Mouse (Mus musculus): ENCODE data around the gene Cep295.
"Not testable (repeated sequence)": the region's sequence is repeated elsewhere in the genome, so short reads cannot be mapped to it uniquely, and the experiment has no call there.

Cep295 gene

DNA sequence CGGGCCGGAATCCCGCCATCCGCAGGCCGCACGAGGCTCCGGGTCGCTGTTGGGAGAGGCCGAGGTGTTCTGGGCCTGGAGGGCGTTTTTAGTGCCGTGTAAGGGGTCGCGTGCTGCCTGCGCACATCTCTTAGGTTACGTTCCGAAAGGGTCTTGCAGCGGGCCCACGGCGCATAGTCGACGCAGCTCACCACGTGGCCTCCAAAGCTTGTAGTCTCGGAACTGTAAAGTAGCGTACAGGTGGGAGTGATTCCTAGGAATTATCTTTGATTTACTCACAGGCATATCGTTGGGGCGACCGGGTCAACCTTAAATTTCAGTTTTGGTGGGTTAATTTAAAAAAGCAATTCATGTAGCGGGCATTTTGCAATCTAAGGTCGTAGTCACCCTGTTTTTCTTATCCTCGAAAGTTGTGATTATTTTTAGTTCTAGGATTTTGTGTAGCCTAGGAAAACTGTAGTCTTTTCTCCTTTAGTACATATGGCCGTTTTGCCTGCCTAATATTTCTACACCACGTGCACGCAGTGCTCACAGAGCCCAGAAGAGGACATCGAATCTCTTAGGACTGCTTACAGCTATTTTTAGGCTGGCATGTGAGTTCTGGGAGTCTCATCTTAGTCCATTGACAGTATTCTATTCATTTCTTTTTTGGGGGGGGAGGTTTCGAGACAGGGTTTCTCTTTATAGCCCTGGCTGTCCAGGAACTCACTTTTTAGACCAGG lies 51.0 kb downstream of the Cep295 start, which contains the start of gene 4931406C07Rik:
Gene 4931406C07Rik (minus strand): TSS at position 51 of the 722 bp plus-strand sequence.
- DNase-seq (ENCODE audit: low spot score) = no peak

DNA sequence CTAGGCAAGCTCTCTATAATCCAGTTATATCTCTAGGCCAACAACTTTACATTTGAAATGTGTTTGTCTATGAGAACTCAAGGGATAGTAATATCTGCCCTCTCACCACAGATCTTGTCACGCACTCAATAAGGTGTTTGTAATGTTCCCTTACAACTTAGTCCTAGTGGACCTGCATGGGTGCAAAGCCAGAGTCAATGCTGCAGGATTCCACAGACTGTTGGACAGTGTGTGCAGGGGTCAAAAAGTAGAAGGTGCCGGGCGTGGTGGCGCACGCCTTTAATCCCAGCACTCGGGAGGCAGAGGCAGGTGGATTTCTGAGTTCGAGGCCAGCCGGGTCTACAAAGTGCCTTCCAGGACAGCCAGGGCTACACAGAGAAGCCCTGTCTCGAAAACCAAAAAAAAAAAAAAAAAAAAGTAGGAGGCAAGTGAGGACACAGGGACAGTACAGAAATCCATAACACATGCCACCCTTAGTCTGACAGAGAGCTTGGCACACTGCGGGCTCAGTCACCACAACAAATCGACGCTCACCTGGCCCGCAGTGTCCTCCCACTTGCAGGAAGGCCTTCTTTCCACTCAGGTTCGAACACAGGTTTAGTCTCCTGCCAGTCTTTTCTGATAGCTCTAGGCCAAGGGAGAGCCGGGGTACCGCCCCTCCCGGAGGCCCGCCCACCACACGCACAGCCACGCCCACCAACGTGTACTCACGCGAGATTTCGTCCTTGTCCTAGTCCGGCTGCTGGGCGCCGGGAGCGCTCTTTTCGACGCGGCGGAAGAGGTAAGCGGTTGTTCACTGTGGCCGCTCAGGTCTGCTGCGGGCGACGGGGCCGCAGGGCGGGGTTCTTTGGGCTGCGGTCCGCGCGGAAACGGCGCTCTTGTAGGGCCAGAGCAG lies 51.8 kb downstream of the Cep295 start, which contains the start of gene Taf1d:
Gene Taf1d (plus strand): TSS at position 712 of the 895 bp plus-strand sequence.
- DNase-seq (ENCODE audit: low spot score) = peak; percentile 94

DNA sequence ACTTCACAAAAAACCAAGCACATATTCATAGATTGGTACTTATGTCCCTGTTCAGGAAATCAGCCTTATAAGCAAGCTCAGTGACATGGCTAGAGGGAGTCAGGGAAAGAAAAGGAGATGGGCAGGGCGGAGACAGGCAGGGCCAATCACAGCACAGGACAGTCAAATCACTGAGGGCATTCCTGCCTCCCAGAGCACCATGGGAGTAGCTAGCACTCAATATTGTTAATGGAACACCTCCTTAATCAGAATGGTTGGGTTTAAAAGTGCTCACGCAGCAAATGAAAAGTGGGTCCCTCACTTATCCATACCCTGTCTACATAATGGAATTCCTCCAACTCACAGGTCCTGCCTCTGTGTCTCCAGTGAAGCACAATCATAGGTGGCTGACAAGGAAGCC lies 54.7 kb downstream of the Cep295 start:
- no peak for DNase-seq (ENCODE audit: low spot score)

DNA sequence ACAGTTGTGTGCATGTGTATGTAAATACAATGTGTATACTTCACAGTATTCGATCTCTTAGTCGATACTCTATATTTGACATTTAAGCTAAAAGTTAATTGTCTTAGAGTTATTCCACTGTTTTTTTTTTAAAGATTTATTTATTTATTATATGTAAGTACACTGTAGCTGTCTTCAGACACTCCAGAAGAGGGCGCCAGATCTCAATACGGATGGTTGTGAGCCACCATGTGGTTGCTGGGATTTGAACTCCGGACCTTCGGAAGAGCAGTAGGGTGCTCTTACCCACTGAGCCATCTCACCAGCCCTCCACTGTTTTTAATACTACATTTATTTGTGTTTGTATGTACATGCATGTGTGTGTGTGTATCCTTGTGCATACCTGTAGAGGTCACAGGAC lies 55.6 kb downstream of the Cep295 start:
- DNase-seq (ENCODE audit: low spot score) = not testable (repeated sequence)

DNA sequence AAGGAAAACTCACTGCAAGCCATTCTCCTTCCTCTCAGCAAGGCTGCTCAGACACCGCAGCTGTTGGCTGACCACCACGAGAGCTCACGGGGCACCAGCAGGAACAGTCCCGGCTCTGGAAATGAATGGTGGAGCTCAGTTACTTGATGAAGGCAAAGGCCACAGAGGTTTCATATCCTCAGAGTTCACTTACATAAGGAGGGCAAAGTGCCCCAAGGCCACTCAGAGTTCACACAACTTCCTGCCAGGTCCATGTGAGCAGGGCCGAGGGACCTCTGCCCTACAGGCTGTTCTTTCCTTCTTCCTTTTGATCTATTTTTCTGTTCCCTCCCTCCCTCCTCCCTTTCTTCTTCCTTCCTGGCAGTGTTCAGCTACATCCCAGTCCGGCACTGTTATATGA lies 56.2 kb downstream of the Cep295 start:
- peak; percentile 30 for DNase-seq (ENCODE audit: low spot score)

DNA sequence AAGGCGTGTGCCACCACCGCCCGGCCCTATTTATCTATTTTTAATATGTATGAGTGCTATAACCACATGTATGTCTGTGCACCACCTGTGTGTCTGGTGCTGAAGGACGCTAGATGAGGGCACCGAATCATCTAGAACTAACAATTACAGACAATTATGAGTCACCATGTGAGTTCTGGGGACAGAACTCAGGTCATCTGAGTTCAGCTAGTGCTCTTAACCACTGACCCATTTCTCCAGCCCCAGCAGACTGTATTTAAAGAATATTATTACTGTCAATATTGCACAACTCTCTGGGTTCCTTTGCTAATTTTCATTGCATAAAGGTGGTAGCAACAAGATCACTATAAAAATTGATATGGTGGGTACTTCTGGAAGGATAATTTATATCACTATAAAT lies 57.5 kb downstream of the Cep295 start:
- no peak for DNase-seq (ENCODE audit: low spot score)

DNA sequence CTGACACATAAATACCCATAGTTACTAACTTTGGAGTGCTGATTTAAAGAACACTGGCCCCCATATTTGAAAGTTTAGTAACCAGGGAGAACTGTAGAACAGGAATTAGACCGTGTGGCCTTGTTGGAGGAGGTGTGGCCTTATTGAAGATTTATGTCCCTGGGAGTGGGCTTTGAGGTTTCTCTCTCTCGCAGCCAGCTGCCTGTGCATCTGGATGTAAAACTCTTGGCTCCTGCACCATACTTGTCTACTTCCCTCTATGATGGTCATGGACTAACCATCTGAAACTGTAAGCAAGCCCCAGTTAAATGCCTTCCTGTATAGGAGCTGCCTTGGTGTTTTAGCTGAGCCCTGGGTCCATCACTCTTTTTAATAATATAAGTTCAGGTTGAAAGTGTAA lies 59.1 kb downstream of the Cep295 start:
- DNase-seq (ENCODE audit: low spot score) = no peak

DNA sequence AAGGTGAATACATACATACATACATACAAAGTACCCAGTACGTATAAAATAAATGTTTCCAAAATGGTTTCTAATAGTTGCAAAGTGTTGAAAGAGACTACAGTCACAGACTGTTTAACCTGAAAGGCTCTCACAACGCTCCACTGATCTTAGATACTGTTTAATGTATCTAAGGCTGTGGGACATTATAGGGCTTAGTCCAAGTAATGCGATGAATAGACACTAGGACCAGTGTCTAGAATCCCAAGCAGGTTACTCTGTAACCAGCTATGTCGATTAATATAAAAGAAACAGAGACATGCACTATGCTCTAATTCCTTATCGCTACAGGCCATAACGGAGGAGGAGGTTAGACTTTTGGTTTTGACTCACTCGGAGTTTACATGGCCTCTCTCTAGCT lies 60.5 kb downstream of the Cep295 start:
- no peak for DNase-seq (ENCODE audit: low spot score)

DNA sequence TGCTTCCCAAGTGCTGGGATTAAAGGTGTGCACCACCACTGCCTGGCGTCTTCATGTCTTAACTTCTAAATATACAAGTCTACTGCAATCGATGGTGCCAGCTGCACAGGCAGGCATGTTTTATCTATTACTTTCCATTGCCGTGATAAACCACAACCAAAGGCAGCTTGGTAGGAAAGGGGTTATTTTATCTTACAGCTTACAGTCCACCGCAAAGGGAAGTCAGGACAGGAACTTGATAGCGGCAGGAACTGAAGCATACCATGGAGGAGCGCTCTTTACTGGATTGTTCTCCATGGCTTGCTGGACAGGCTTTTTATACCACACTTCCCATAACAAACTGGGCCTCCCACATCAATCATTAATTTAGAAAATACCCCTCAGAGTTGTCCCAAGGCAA lies 68.3 kb downstream of the Cep295 start:
- no peak for DNase-seq (ENCODE audit: low spot score)

DNA sequence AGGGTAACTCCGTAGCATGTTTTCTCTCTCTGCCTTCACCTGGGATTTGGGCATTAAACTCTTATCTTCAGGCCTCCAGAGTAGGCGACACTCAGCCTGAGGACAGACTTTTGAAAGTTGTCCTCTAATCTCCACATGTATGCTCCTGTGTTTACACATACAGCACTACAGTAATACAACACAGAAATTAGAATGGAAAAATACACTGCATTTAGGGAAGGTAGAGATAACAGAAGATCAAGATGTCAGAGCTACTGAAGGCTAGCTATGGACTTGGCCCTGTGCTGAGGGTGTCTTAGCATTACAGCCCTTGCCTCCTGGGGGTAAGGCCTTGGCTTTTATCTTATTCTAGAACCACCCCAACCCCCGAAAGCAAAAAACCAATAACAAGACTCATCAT lies 69.2 kb downstream of the Cep295 start:
- DNase-seq (ENCODE audit: low spot score) = no peak

DNA sequence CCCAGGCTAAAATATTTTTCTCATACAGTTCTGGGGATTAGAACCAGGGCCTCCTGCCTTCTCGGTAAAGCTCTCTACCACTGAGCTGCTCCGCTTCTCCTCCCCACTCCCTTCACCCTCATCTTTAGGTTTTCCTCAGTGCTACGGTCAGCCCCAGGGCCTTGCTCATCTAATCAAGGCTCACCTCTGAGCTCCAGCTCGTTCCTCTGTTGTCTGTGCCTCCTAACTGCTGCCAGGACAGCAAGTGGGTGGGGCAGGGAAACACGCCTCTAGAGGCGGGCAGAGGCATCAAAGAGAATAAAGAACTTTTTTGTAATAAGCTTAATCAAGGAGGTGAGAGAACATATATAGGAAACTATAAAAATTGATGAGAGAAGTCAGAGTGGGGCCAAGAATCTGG lies 69.7 kb downstream of the Cep295 start:
- DNase-seq (ENCODE audit: low spot score) = no peak

DNA sequence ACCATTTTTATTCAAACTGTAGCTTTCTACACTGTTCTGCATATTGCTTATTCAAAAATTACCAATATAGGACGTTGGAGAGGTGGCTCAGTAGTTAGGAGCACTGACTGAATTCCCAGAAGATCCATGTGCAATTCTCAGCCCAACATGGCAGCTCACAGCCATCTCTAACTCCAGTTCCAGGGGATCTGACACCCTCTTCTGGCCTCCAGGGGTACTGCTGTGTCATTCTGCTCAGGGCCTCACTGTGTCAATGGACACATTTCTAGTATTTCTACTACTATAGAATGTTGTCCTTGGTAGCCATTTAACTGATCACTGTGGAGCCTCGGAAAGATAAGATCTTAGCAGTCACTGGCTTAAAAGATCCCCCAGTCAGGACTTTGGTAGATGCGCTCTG lies 72.1 kb downstream of the Cep295 start:
- no peak for DNase-seq (ENCODE audit: low spot score)

DNA sequence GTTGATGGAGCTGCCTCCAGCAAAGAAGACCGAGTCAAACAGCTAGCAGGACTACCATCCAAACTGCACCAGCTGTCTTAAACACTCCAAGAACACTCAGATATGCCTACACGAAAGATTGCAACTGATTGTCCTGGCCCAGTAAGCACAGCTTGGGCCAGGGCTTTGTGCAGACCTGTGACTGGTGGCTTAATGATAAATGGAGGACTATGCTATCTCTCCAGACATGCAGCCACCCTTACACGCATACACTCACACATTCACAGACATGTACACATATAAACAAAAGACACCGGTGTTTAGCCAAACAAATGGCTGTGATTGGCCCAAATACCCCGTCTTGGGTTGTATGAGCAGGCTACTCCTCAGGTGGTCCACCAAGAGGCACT lies 77.1 kb downstream of the Cep295 start:
- DNase-seq (ENCODE audit: low spot score) = no peak

DNA sequence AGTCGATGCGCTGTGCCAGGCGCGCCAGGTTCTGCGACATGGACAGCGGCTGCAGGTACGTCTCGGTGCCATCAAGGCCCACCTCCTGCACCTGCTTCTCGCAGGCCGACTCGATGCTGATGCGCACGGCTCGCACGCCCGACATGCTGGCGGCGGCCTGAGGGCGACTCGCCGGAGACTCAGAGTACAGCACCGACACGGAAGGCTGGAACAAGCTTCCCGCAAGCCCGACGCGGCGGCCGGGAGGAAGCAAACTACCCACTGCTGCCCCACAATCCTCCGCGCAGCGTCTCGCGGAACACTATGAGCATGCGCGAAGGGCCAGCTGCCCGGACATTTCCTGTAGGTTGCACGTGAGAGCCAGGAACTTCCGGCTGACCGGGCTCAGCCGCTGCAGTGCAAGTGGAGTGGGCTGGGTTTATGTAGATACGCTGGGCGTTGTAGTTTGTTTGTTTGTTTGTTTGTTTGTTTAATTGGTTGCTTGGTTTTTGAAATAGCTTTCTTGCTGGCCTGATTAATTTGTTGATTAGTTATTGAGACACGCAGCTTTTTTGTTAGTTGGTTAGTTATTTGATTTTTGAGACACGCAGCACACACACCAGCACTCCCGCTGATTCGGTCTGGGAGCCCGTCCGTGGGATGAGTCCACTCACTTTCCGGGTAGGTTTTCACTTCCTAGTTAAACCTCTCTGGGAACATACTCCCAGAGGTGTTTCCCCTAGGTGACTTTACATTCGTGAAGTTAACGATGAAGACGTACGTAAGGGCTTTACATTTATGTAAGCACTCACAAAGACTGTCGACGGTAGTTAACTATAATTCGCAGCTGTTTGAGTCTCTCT lies 77.7 kb downstream of the Cep295 start, which contains the start of gene Med17:
Gene Med17 (minus strand): TSS at position 283 of the 842 bp plus-strand sequence.
- peak; percentile 90 for DNase-seq (ENCODE audit: low spot score)

DNA sequence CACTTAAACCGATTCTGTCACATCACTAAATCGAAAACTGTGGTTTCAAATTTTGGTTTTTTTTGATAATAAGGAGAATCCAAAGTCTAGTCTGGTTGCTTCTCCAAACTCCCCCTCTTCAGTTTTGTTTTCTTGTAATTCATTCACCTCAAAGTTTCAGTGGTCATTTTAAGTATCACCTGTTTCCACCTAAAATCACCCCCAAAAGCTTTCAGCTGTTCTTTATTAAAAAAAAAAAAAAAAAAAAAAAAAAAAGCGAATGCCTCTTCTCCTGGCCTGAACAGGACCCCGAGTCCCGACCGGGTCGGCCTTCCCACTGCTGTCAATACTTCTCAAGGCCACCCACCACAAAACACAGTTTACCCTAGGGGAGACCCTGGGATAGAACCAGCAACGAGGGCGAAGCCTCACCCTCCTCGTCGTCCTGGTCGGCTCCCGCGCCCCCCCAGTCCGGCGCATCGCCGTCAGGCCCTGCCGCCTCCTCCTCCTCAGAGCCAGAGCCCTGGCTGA lies 78.4 kb downstream of the Cep295 start:
- DNase-seq (ENCODE audit: low spot score) = no peak

DNA sequence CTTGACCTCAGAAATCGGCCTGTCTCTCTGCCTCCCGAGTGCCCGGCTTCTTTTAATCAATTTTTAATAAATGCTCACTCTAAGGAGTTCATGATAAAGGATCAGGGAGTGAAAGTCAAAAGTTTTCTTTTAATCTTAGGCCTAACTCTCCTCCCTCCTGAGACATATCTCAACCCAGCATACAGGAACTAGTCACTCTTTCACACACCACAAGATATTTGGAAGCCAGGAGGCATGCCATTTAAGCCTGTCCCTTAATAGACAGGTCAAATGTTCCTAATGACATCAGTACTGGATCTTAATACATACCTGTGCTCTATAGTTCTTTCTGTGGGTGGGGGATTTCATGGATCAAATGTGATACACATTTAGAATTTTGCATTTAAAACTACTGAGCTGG lies 79.2 kb downstream of the Cep295 start:
- no peak for DNase-seq (ENCODE audit: low spot score)

DNA sequence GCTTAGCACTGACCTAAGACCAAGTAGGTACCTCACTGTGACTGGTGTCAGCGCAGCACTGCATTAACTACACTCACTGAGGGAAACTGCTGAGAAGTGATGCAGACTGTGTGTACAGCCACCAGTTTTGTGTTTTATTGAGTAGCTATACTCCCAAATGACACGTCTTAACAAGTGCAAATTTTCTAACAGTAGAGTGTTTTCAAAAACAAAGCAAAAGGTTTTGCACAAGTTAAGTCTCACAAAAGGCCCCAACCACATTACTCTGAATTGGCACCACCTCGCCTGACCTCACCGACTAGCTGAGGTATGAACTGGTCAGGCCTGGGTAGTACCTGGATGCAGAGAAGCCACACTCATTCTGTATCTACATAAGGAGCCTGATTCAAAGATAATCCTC lies 80.7 kb downstream of the Cep295 start:
- no peak for DNase-seq (ENCODE audit: low spot score)

DNA sequence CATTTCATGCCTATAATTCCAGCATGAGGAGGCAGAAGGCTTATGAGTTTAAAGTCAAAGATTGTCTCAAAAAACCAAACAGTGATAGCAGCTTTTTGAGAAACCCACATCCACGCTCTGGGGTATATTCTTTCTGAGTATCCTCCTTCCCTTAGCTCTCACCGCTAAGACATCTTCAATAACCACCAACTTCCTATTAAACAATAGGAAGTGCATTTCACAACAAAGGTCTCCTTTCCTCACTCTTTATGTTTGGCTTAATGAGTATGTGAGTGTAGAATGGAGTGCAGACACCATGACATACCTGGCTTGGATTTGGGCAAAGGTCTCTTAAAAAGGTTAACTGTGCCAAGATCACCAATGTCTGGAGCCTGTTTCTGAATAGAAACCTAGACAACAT lies 83.6 kb downstream of the Cep295 start:
- DNase-seq (ENCODE audit: low spot score) = no peak
